In genomic region chr11:69331929-69332405, GRCm38 (mm10) we compare ENCODE assay signal across 8 mouse cellular contexts. TPM values are rescaled to one million over a fixed set of nuclear protein-coding genes. Genes with fewer than 3 reads are reported as not detected.
DNase-seq lines count a peak whose midpoint lies in the region; ATAC-seq lines count a peak whose summit lies in the region.

No protein-coding gene starts in this region.

- DNase-seq in adrenal gland, adult 8-10 months, result peak; percentile 67
- DNase-seq in embryo, embryonic 11.5 days (ENCODE audit: low read depth, low spot score), result peak; percentile 66
- DNase-seq in gastrocnemius, postnatal 25 days, result peak; percentile 56
- peak; percentile 91 for DNase-seq in intestine, embryonic 14.5 days (ENCODE audit: low spot score)
- DNase-seq in left cerebral cortex, postnatal 10 days (ENCODE audit: extremely low spot score in 1 of 2, low spot score in 2 of 2), result peak; percentile 80 to 92
- DNase-seq in right cerebral cortex, adult 18-20 months, result peak; percentile 81
- DNase-seq in urinary bladder, adult 2 months (ENCODE audit: low spot score), result peak; percentile 48

- no peaks in the 10 kb centered on the region for H3K9me3 ChIP-seq in intestine, embryonic 14.5 days (ENCODE audit: control insufficient read depth, low read length)

- H3K4me1 ChIP-seq in intestine, embryonic 14.5 days (replicated peaks; ENCODE audit: control insufficient read depth, insufficient read depth, low read length), result peaks cover 15% of the 10 kb centered on the region

- H3K36me3 ChIP-seq in intestine, embryonic 14.5 days (ENCODE audit: control insufficient read depth, insufficient read depth, low read length), result no peaks in the 10 kb centered on the region

- H3K4me2 ChIP-seq in intestine, embryonic 14.5 days (ENCODE audit: low read length), result peak overlapping the region; percentile 69

- peaks cover 10% of the 10 kb centered on the region for H3K27me3 ChIP-seq in intestine, embryonic 14.5 days (replicated peaks; ENCODE audit: control insufficient read depth, insufficient read depth, low read length)

- ATAC-seq in intestine, embryonic 14.5 days (replicated peaks; ENCODE audit: low FRiP score, low TSS enrichment, low read depth), result peak; percentile 40
- peak; percentile 47; the same call in 1 of the 2 replicates for ATAC-seq in megakaryocyte, adult 5-6 weeks (ENCODE audit: poor library complexity, severe bottlenecking)

- intact Hi-C loops in left cerebral cortex, postnatal 10 days (cut with DNase I), result loop anchor here (5.0 kb wide), 1 partner anchor 35 kb away; the partner anchor contains the start of gene Chd3

- H3K9ac ChIP-seq in intestine, embryonic 14.5 days (ENCODE audit: low read length), result peak overlapping the region; percentile 48

- WGBS in intestine, embryonic 14.5 days, result under 1% methylated on average over 24 of the region's 24 CpGs

- peak overlapping the region; percentile 48 for H3K4me3 ChIP-seq in intestine, embryonic 14.5 days (ENCODE audit: low read depth, low read length)

- H3K27ac ChIP-seq in intestine, embryonic 14.5 days (ENCODE audit: low read depth), result peak overlapping the region; percentile 79

RNA-seq across cellular contexts. Expression of gene Kcnab3, which starts 5.9 kb away (rescaled TPM):
- total RNA-seq in adrenal gland, adult 8-10 months (2022), result 10 to 100 TPM in 3 of 4 experiments, 1 to 10 TPM in 1; 7.3 to 22.1 (median 16.2) TPM
- total RNA-seq in gastrocnemius, postnatal 25 days (2021), result under 1 TPM in 1 of 2 experiments, not detected in 1; 0.13 TPM
- 2.8 and 3.2 TPM in 2 replicates for polyA plus RNA-seq in intestine, embryonic 14.5 days (2014; fragmentation: Nextera tagmentation; extraction: Ambion mirVana)
- total RNA-seq in left cerebral cortex, postnatal 10 days (2021), result 10 to 100 TPM; 12.3 to 17.9 TPM
- 0.59 and 1.3 TPM in 2 replicates for total RNA-seq in megakaryocyte, adult 5-6 weeks (2015)
- 0.40 and 1.7 TPM in 2 replicates for total RNA-seq in megakaryocyte, adult 5-6 weeks (2017)
- polyA plus RNA-seq in urinary bladder, adult 2 months (2012; rRNA removed), result 1.6 TPM in 2 replicates

RNA-seq across cellular contexts. Expression of gene Trappc1, which starts 8.2 kb away (rescaled TPM):
- total RNA-seq in adrenal gland, adult 8-10 months (2022), result 10 to 100 TPM; 63.4 to 70.8 (median 67.0) TPM
- 10 to 100 TPM; 39.6 to 48.3 TPM for total RNA-seq in gastrocnemius, postnatal 25 days (2021)
- polyA plus RNA-seq in intestine, embryonic 14.5 days (2014; fragmentation: Nextera tagmentation; extraction: Ambion mirVana), result 155 and 160 TPM in 2 replicates
- 10 to 100 TPM; 68.9 to 69.5 TPM for total RNA-seq in left cerebral cortex, postnatal 10 days (2021)
- total RNA-seq in megakaryocyte, adult 5-6 weeks (2015), result 219 and 269 TPM in 2 replicates
- total RNA-seq in megakaryocyte, adult 5-6 weeks (2017), result 155 and 195 TPM in 2 replicates
- polyA plus RNA-seq in urinary bladder, adult 2 months (2012; rRNA removed), result 56.2 and 60.4 TPM in 2 replicates

RNA-seq across cellular contexts. Expression of gene Rnf227, which starts 8.3 kb away (rescaled TPM):
- 10 to 100 TPM in 1 of 4 experiments, 1 to 10 TPM in 3; 5.0 to 10.2 (median 6.7) TPM for total RNA-seq in adrenal gland, adult 8-10 months (2022)
- total RNA-seq in gastrocnemius, postnatal 25 days (2021), result under 1 TPM in 1 of 2 experiments, not detected in 1; 0.35 TPM
- 13.2 and 14.3 TPM in 2 replicates for polyA plus RNA-seq in intestine, embryonic 14.5 days (2014; fragmentation: Nextera tagmentation; extraction: Ambion mirVana)
- 10 to 100 TPM; 74.8 to 82.8 TPM for total RNA-seq in left cerebral cortex, postnatal 10 days (2021)
- 3.7 and 8.1 TPM in 2 replicates for total RNA-seq in megakaryocyte, adult 5-6 weeks (2015)
- total RNA-seq in megakaryocyte, adult 5-6 weeks (2017), result 7.2 and 8.7 TPM in 2 replicates
- polyA plus RNA-seq in urinary bladder, adult 2 months (2012; rRNA removed), result 3.0 and 4.2 TPM in 2 replicates

RNA-seq across cellular contexts. Expression of gene Cntrob, which starts 8.4 kb away (rescaled TPM):
- total RNA-seq in adrenal gland, adult 8-10 months (2022), result 10 to 100 TPM in 2 of 4 experiments, 1 to 10 TPM in 2; 6.4 to 14.8 (median 10.0) TPM
- total RNA-seq in gastrocnemius, postnatal 25 days (2021), result 1 to 10 TPM; 1.2 to 2.5 TPM
- 15.5 and 17.4 TPM in 2 replicates for polyA plus RNA-seq in intestine, embryonic 14.5 days (2014; fragmentation: Nextera tagmentation; extraction: Ambion mirVana)
- total RNA-seq in left cerebral cortex, postnatal 10 days (2021), result 10 to 100 TPM; 13.2 to 15.0 TPM
- 15.2 and 28.3 TPM in 2 replicates for total RNA-seq in megakaryocyte, adult 5-6 weeks (2015)
- total RNA-seq in megakaryocyte, adult 5-6 weeks (2017), result 10.4 and 13.8 TPM in 2 replicates
- polyA plus RNA-seq in urinary bladder, adult 2 months (2012; rRNA removed), result 9.2 and 10.8 TPM in 2 replicates

RNA-seq across cellular contexts. Expression of gene Chd3, which starts 37.2 kb away (rescaled TPM):
- 100 to 1,000 TPM in 2 of 4 experiments, 10 to 100 TPM in 2; 89.8 to 169 (median 115) TPM for total RNA-seq in adrenal gland, adult 8-10 months (2022)
- total RNA-seq in gastrocnemius, postnatal 25 days (2021), result 10 to 100 TPM; 12.0 to 13.9 TPM
- 52.4 and 62.3 TPM in 2 replicates for polyA plus RNA-seq in intestine, embryonic 14.5 days (2014; fragmentation: Nextera tagmentation; extraction: Ambion mirVana)
- 100 to 1,000 TPM; 525 to 527 TPM for total RNA-seq in left cerebral cortex, postnatal 10 days (2021)
- total RNA-seq in megakaryocyte, adult 5-6 weeks (2015), result 13.6 and 13.9 TPM in 2 replicates
- 17.1 and 19.8 TPM in 2 replicates for total RNA-seq in megakaryocyte, adult 5-6 weeks (2017)
- polyA plus RNA-seq in urinary bladder, adult 2 months (2012; rRNA removed), result 85.5 and 132 TPM in 2 replicates

Comparison
In these comparisons a context has a peak if more than half of its experiments do, and no peak if none do; other contexts are left out.
1. Peak in every context shown above with its lines: DNase-seq, ATAC-seq, H3K4me3 ChIP-seq and H3K27ac ChIP-seq.
2. RNA of gene Rnf227, which starts 8.3 kb away (total RNA-seq): 74.8 to 82.8 TPM in left cerebral cortex, postnatal 10 days; 3.7 to 8.7 TPM in megakaryocyte, adult 5-6 weeks, 5.0 to 10.2 TPM in adrenal gland, adult 8-10 months and 0.35 TPM in gastrocnemius, postnatal 25 days; every median in the first group is over 4 times any median in the second.